In the genomic region with DNA sequence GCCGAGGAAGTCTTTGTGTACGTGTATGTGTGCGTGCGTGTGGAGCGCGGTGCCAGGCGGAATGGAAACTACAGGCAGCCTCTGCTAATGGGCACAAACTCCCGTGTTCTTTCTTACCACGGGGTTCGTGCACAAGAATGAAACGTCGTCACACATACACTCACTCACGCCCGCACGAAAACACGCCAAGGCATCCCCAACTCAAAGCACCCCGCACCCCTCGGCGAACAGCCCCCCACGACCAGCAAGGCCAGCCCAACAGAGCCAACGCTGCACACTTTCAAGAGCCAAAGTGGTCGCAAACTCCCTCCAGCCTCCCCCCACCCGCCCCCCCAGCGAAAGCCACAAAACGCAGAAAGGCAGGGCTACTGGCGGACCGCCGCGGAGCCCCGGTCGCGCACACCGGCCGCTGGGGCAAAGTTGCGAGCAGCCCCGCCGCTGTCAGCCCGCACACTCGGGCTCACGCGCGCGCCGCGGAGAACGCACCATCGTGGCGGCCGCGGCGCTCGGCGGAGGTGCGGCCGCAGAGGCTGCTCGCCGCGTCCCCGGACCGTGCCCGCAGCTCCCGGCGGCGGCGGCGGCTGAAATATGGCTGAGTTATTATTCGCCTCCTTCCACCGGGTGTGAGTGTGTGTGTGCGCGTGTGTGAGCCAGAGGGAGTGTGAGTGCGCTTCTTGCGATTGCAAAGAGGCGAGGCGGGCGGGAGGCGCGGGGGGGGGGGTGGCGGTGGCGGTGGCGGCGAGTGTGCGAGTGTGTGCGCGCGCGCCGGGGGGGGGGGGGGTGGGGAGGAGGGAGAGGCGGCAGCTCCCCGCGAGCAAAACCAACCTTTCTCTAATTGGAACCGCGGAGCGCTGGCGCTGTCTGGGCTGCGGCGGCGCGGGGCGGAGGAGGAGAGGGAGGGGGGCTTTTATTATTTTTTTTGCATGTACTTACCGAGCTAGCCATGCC, we compare ENCODE assay signal across 8 mouse cellular contexts. TPM values are rescaled to one million over a fixed set of nuclear protein-coding genes. Genes with fewer than 3 reads are reported as not detected.
DNase-seq lines count a peak whose midpoint lies in the region; ATAC-seq and TF ChIP-seq lines count a peak whose summit lies in the region.

No protein-coding gene starts in this region.

- under 1% methylated on average over 83 of the region's 100 CpGs for WGBS in forebrain, embryonic 13.5 days
- under 1% methylated on average over 67 of the region's 100 CpGs for WGBS in lung, embryonic 15.5 days

- H3K36me3 ChIP-seq in ES-E14 (ENCODE audit: control insufficient read depth, insufficient read depth, low read length, poor library complexity, severe bottlenecking), result no peaks in the 10 kb centered on the region
- H3K36me3 ChIP-seq in forebrain, embryonic 13.5 days (ENCODE audit: poor library complexity, severe bottlenecking), result 0 out of 2 replicates have a peak, but pooled peaks cover 5% of the 10 kb centered on the region
- no peaks in the 10 kb centered on the region for H3K36me3 ChIP-seq in lung, embryonic 15.5 days

- in situ Hi-C loops in ES-E14 (cut with MboI; ENCODE audit: low sequenced_read_pairs in 2 of 2, unreplicated experiment in 2 of 2), result loop anchor here in 1 of 2 experiments (25.0 kb wide), 1 partner anchor 505 kb away; no protein-coding TSS in a partner anchor

- ATAC-seq in cerebellum, adult (ENCODE audit: insufficient number of reproducible peaks, low FRiP score, low TSS enrichment), result peak; percentile 18; the same call in 1 of the 2 replicates
- ATAC-seq in forebrain, embryonic 13.5 days, result peak; percentile 77
- peak; percentile 66 for ATAC-seq in lung, embryonic 15.5 days (ENCODE audit: borderline replicate concordance, extremely low read depth, low FRiP score, low TSS enrichment)

- H3K27me3 ChIP-seq in forebrain, embryonic 13.5 days, result peaks cover 5% of the 10 kb centered on the region; the same call in 1 of the 2 replicates
- no peaks in the 10 kb centered on the region for H3K27me3 ChIP-seq in lung, embryonic 15.5 days

- intact Hi-C loops in heart, postnatal 36 days (cut with DNase I), result loop anchor here (2.0 kb wide), 1 partner anchor 244 kb away; no protein-coding TSS in a partner anchor

- peak overlapping the region; percentile 80 for H3K4me2 ChIP-seq in forebrain, embryonic 13.5 days
- H3K4me2 ChIP-seq in lung, embryonic 15.5 days, result peak overlapping the region; percentile 92

- no peaks in the 10 kb centered on the region for H3K9me3 ChIP-seq in ES-E14 (ENCODE audit: control insufficient read depth, insufficient read depth, low read depth, low read length)
- no peaks in the 10 kb centered on the region for H3K9me3 ChIP-seq in forebrain, embryonic 13.5 days (replicated peaks)
- H3K9me3 ChIP-seq in lung, embryonic 15.5 days, result no peaks in the 10 kb centered on the region

- H3K9ac ChIP-seq in ES-E14 (ENCODE audit: insufficient read depth, low read depth, low read length, poor library complexity, severe bottlenecking), result peak overlapping the region; percentile 72
- H3K9ac ChIP-seq in forebrain, embryonic 13.5 days, result peak overlapping the region; percentile 83
- H3K9ac ChIP-seq in lung, embryonic 15.5 days, result peak overlapping the region; percentile 84

- peak overlapping the region; percentile 89 to 97 for H3K4me3 ChIP-seq in ES-E14 (ENCODE audit: insufficient read depth in 1 of 2, low read depth in 1 of 2, low read length in 2 of 2, poor library complexity in 1 of 2, severe bottlenecking in 1 of 2)
- peak overlapping the region; percentile 75 for H3K4me3 ChIP-seq in forebrain, embryonic 13.5 days
- peak overlapping the region; percentile 93 for H3K4me3 ChIP-seq in lung, embryonic 15.5 days

- no peak for DNase-seq in ES-E14 (ENCODE audit: low read depth, low spot score)
- DNase-seq in heart, postnatal 36 days, result peak; percentile 52 to 62
- peak; percentile 68 for DNase-seq in layer of hippocampus, adult 9-11 months
- DNase-seq in retina, embryonic 14.5 days (ENCODE audit: low spot score), result peak; percentile 65
- peak; percentile 50 to 70 for DNase-seq in thymus, postnatal 36 days

- no peak overlapping the region for H3K27ac ChIP-seq in ES-E14 (ENCODE audit: insufficient read depth, low read depth, low read length, poor library complexity, severe bottlenecking)
- H3K27ac ChIP-seq in forebrain, embryonic 13.5 days, result peak overlapping the region; percentile 99
- peak overlapping the region; percentile 97 for H3K27ac ChIP-seq in lung, embryonic 15.5 days

- no peaks in the 10 kb centered on the region for H3K4me1 ChIP-seq in ES-E14 (ENCODE audit: control insufficient read depth in 2 of 2, insufficient read depth in 2 of 2, low read length in 2 of 2, poor library complexity in 1 of 2)
- peaks cover 52% of the 10 kb centered on the region for H3K4me1 ChIP-seq in forebrain, embryonic 13.5 days
- H3K4me1 ChIP-seq in lung, embryonic 15.5 days, result peaks cover 33% of the 10 kb centered on the region

TF ChIP-seq in ES-E14, 5 proteins besides CTCF, POLR2A, EP300 and RAD21:
- no peak for TF ChIP-seq ZNF384 (IDR thresholded peaks at IDR 0.05; ENCODE audit: low read depth, low read length)
- TF ChIP-seq MAFK (IDR thresholded peaks at IDR 0.05; ENCODE audit: insufficient read depth, low read depth, low read length), result no peak
- TF ChIP-seq CHD2 (IDR thresholded peaks at IDR 0.05; ENCODE audit: low read depth, low read length), result no peak
- TF ChIP-seq ZC3H11A (IDR thresholded peaks at IDR 0.05; ENCODE audit: borderline replicate concordance, low read depth, low read length), result no peak
- no peak for TF ChIP-seq HCFC1 (IDR thresholded peaks at IDR 0.05; ENCODE audit: borderline replicate concordance, insufficient read depth, low read length)

RNA-seq across cellular contexts. Expression of gene Mllt3, which starts 0.7 kb away (rescaled TPM):
- total RNA-seq in ES-E14 (2012; rRNA removed), result 10.0 and 11.1 TPM in 2 replicates
- polyA plus RNA-seq in forebrain, embryonic 13.5 days (2015; fragmentation: Nextera tagmentation; extraction: Ambion mirVana), result 107 and 116 TPM in 2 replicates
- total RNA-seq in heart, postnatal 36 days (2021), result 10 to 100 TPM; 10.5 to 14.9 TPM
- 44.3 and 45.6 TPM in 2 replicates for polyA plus RNA-seq in lung, embryonic 15.5 days (2015; fragmentation: Nextera tagmentation; extraction: Ambion mirVana)

Comparison
In these comparisons a context has a peak if more than half of its experiments do, and no peak if none do; other contexts are left out.
1. ATAC-seq: peak in every context shown above with its lines; median percentile 77 in forebrain, embryonic 13.5 days; 66 in lung, embryonic 15.5 days; 18 in cerebellum, adult.